ENCODE assay signal across 8 mouse cellular contexts in genomic region chr5:22550033-22550551, GRCm38 (mm10). TPM values are rescaled to one million over a fixed set of nuclear protein-coding genes. Genes with fewer than 3 reads are reported as not detected.
DNase-seq lines count a peak whose midpoint lies in the region; ATAC-seq lines count a peak whose summit lies in the region.

Gene Orc5, minus strand, starts transcription at chr5:22550429.

- peak; percentile 98 for ATAC-seq in heart, embryonic 14.5 days (ENCODE audit: insufficient number of reproducible peaks, insufficient read depth, low FRiP score, low read depth)
- ATAC-seq in liver, embryonic 13.5 days (ENCODE audit: low read depth) = peak; percentile 92
- peak; percentile 99 for ATAC-seq in stomach, embryonic 16.5 days (ENCODE audit: insufficient read depth, low FRiP score)

- no peaks in the 10 kb centered on the region for H3K9me3 ChIP-seq in heart, embryonic 14.5 days (ENCODE audit: control insufficient read depth, low read length)
- H3K9me3 ChIP-seq in liver, embryonic 13.5 days (replicated peaks) = peaks cover 16% of the 10 kb centered on the region
- no peaks in the 10 kb centered on the region for H3K9me3 ChIP-seq in stomach, embryonic 16.5 days (replicated peaks; ENCODE audit: control insufficient read depth, low read length)

- peak within 1 kb of the TSS; percentile 82 for H3K9ac ChIP-seq in heart, embryonic 14.5 days (ENCODE audit: low read length)
- H3K9ac ChIP-seq in liver, embryonic 13.5 days = peak within 1 kb of the TSS; percentile 95
- peak within 1 kb of the TSS; percentile 91 for H3K9ac ChIP-seq in stomach, embryonic 16.5 days (ENCODE audit: low read length)

- WGBS in heart, embryonic 14.5 days = under 1% methylated on average over 31 of the region's 31 CpGs
- WGBS in liver, embryonic 13.5 days (ENCODE audit: insufficient replicate concordance) = under 1% methylated on average over 31 of the region's 31 CpGs
- WGBS in stomach, embryonic 16.5 days = 0% methylated on average over 31 of the region's 31 CpGs

- DNase-seq in CD4-positive, CD25-positive, alpha-beta regulatory T cell, adult 2 months (ENCODE audit: low read depth, low spot score) = peak; percentile 96
- DNase-seq in fat pad, adult 2 months (ENCODE audit: extremely low read depth, low read depth, low spot score) = peak; percentile 23
- DNase-seq in kidney, postnatal 14 days = peak; percentile 95
- peak; percentile 95 for DNase-seq in liver, embryonic 13.5 days
- DNase-seq in neural tube, embryonic 10.5 days (ENCODE audit: extremely low spot score, low spot score) = peak; percentile 93

- peak within 1 kb of the TSS; percentile 92 for H3K27ac ChIP-seq in brown adipose tissue, adult 24 weeks (replicated peaks; ENCODE audit: low read depth, low read length)
- peak within 1 kb of the TSS; percentile 73 to 95 for H3K27ac ChIP-seq in heart, embryonic 14.5 days (replicated peaks in 1 of 2; ENCODE audit: control insufficient read depth in 1 of 2, insufficient read depth in 1 of 2, low read depth in 2 of 2, low read length in 2 of 2)
- H3K27ac ChIP-seq in liver, embryonic 13.5 days = peak within 1 kb of the TSS; percentile 94
- peak within 1 kb of the TSS; percentile 89 for H3K27ac ChIP-seq in stomach, embryonic 16.5 days (ENCODE audit: low read length)

- H3K4me2 ChIP-seq in heart, embryonic 14.5 days (ENCODE audit: low read length) = peak within 1 kb of the TSS; percentile 78
- H3K4me2 ChIP-seq in liver, embryonic 13.5 days = peak within 1 kb of the TSS; percentile 77
- peak within 1 kb of the TSS; percentile 81 for H3K4me2 ChIP-seq in stomach, embryonic 16.5 days (ENCODE audit: low read depth, low read length)

- H3K36me3 ChIP-seq in heart, embryonic 14.5 days (ENCODE audit: control insufficient read depth, insufficient read depth, low read length) = peaks cover 23% of the 10 kb centered on the region
- H3K36me3 ChIP-seq in liver, embryonic 13.5 days = peaks cover 38% of the 10 kb centered on the region
- peaks cover 9% of the 10 kb centered on the region for H3K36me3 ChIP-seq in stomach, embryonic 16.5 days (ENCODE audit: control insufficient read depth, insufficient read depth, low read length)

- H3K27me3 ChIP-seq in heart, embryonic 14.5 days (ENCODE audit: control insufficient read depth, insufficient read depth, low read length) = no peaks in the 10 kb centered on the region
- H3K27me3 ChIP-seq in liver, embryonic 13.5 days = no peaks in the 10 kb centered on the region
- H3K27me3 ChIP-seq in stomach, embryonic 16.5 days (ENCODE audit: control insufficient read depth, insufficient read depth, low read length) = no peaks in the 10 kb centered on the region

- 0 out of 2 replicates have a peak, but pooled peaks cover 2% of the 10 kb centered on the region for H3K4me1 ChIP-seq in brown adipose tissue, adult 24 weeks (ENCODE audit: control insufficient read depth, insufficient read depth, insufficient read length, low read length)
- peaks cover 0 to 12% of the 10 kb centered on the region in 2 experiments; a peak in 1 of 4 replicates for H3K4me1 ChIP-seq in heart, embryonic 14.5 days (ENCODE audit: control insufficient read depth in 2 of 2, insufficient read depth in 2 of 2, low read length in 2 of 2)
- H3K4me1 ChIP-seq in liver, embryonic 13.5 days (replicated peaks) = peaks cover 49% of the 10 kb centered on the region
- no peaks in the 10 kb centered on the region for H3K4me1 ChIP-seq in stomach, embryonic 16.5 days (ENCODE audit: control insufficient read depth, insufficient read depth, low read length)

- H3K4me3 ChIP-seq in brown adipose tissue, adult 24 weeks (ENCODE audit: insufficient read depth, low read depth, low read length) = peak within 1 kb of the TSS; percentile 93
- peak within 1 kb of the TSS; percentile 58 to 97 for H3K4me3 ChIP-seq in heart, embryonic 14.5 days (ENCODE audit: control insufficient read depth in 1 of 2, insufficient read depth in 1 of 2, low read depth in 1 of 2, low read length in 2 of 2)
- H3K4me3 ChIP-seq in liver, embryonic 13.5 days (replicated peaks) = peak within 1 kb of the TSS; percentile 86
- H3K4me3 ChIP-seq in stomach, embryonic 16.5 days (replicated peaks; ENCODE audit: low read length) = peak within 1 kb of the TSS; percentile 87

RNA-seq across cellular contexts. Expression of gene Orc5, which starts in this region (rescaled TPM):
- 15.3 and 18.1 TPM in 2 replicates for polyA plus RNA-seq in brown adipose tissue, adult 24 weeks (2012; ENCODE audit: insufficient read depth, insufficient read length, missing spikeins)
- 31.7 and 33.8 TPM in 2 replicates for polyA plus RNA-seq in heart, embryonic 14.5 days (2014; fragmentation: Nextera tagmentation; extraction: Ambion mirVana)
- 63.0 and 76.5 TPM in 2 replicates for polyA plus RNA-seq in liver, embryonic 13.5 days (2015; fragmentation: Nextera tagmentation; extraction: Ambion mirVana)
- polyA plus RNA-seq in stomach, embryonic 16.5 days (2015; fragmentation: Nextera tagmentation; extraction: Ambion mirVana) = 34.2 and 36.8 TPM in 2 replicates

Comparison
In these comparisons a context has a peak if more than half of its experiments do, and no peak if none do; other contexts are left out.
1. Peak in every context shown above with its lines: DNase-seq, ATAC-seq, H3K4me3 ChIP-seq and H3K27ac ChIP-seq.
2. DNase-seq: peak in every context shown above with its lines; median percentile 96 in CD4-positive, CD25-positive, alpha-beta regulatory T cell, adult 2 months; 95 in kidney, postnatal 14 days; 95 in liver, embryonic 13.5 days; 93 in neural tube, embryonic 10.5 days; 23 in fat pad, adult 2 months.